Mouse (Mus musculus): Measurements from ENCODE around the gene Nat10.

DNA sequence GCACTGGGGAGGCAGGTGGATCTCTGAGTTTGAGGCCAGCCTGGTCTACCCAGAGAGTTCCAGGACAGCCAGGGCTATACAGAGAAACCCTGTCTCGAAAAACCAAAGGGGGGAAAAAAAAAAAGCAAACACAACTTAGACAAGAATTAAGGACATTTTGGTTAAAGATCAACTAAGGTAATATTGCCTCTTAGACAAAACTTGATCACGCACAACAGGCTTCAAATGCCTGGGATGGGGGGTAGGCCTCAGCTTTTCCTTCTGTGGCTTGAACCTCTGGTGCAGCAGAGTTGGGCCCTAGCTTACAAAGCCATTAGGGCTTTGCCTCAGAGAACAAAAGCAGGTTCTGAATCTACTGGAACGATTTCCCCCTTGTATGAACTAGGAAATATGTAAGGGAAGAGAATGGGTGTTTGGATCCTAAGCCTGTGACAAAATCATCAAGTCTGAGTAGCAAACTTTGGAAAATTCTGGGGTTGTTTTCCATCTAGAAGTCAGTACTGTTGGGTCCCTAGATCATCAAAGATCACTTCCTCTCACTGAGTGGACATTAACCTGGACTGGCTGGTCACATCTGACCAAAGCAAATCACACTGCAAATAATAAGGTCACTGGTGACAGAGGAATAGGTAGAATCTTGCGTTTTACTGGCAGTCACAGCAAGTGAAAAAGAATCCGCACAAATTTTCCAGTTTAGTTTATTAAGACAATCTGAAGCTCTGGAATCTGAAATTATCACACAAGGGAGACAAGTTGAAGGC, 42.9 kb upstream of the Nat10 start:
- TF ChIP-seq POLR2A (IDR thresholded peaks at IDR 0.05; ENCODE audit: borderline replicate concordance, control insufficient read depth, low read depth, low read length) (no peak), CTCF (IDR thresholded peaks at IDR 0.05; ENCODE audit: control insufficient read depth, insufficient read depth, low read length) (no peak)

Measured in bone marrow, adult 2 months (tissue).